Mouse (Mus musculus): ENCODE results near the gene Sox5.
"Not testable (repeated sequence)": the region's sequence is repeated elsewhere in the genome, so short reads cannot be mapped to it uniquely, and the experiment has no call there.

Gene Sox5

GRCm38 (mm10) chr6:144203970-144204369, 577.8 kb downstream of the Sox5 start:
- in situ Hi-C loops (cut with MboI; ENCODE audit: low pct_unique_long_range_greater_than_20kb in 1 of 2, low sequenced_read_pairs in 2 of 2, unreplicated experiment in 1 of 2) = no loop called here

DNA sequence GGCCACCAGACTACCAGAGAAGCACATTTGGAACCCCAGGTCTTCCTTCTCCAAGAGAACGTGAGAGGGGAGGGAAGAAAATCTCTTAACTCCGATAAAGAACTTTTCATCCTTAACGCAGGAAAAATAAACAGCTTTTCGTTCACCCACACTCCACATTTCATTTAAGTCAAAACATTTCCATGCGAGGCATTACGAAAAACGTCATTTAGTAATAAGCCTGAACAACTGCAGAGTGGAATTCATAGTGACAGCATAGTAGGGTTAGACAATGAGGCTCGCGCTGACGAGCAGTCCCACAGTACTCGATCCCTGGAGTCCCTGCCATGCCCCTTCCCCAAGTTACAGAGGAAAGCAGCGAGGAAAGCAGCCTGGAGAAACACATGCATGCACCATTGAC, 578.8 kb downstream of the Sox5 start:
- in situ Hi-C loops (cut with MboI; ENCODE audit: low pct_unique_long_range_greater_than_20kb in 1 of 2, low sequenced_read_pairs in 2 of 2, unreplicated experiment in 1 of 2) = no loop called here

DNA sequence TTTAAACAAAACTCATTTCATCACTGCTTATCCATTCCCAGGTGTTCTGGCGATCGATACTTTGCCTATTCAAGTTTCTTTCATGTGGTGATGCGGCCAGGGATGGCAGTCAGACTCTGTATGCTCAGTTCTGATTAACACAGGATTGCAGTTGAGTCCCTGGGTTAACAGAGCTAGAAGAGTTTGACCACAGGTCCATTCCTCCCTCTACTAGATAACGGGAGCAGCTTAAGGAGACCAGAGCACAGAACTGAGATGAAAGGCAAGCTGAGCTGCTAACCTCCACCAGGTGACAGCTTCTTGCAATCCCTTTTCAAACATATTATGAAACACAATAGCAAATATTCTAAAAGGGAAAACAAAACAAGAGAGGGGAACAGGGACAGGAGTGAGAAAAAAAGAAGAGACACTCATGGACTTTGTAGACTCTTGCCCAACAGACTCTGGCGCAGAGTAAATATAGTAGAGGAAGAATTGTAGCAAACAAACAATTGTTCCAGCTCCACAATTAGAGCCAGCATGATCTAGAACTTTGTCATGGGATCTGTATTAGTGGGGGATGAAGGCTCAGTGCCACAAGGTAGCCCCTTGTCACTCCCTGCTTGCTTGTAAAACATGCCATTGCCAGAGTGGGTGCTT, 580.3 kb downstream of the Sox5 start:
- in situ Hi-C loops (cut with MboI; ENCODE audit: low pct_unique_long_range_greater_than_20kb in 1 of 2, low sequenced_read_pairs in 2 of 2, unreplicated experiment in 1 of 2) = no loop called here

GRCm38 (mm10) chr6:144197209-144198119, 584.3 kb downstream of the Sox5 start:
- in situ Hi-C loops (cut with MboI; ENCODE audit: low pct_unique_long_range_greater_than_20kb in 1 of 2, low sequenced_read_pairs in 2 of 2, unreplicated experiment in 1 of 2) = no loop called here

- in situ Hi-C loops (cut with MboI; ENCODE audit: low pct_unique_long_range_greater_than_20kb in 1 of 2, low sequenced_read_pairs in 2 of 2, unreplicated experiment in 1 of 2) = no loop called here
Measured at GRCm38 (mm10) chr6:144195934-144196333, 585.8 kb downstream of the Sox5 start.

- in situ Hi-C loops (cut with MboI; ENCODE audit: low pct_unique_long_range_greater_than_20kb in 1 of 2, low sequenced_read_pairs in 2 of 2, unreplicated experiment in 1 of 2) = no loop called here
Measured at GRCm38 (mm10) chr6:144183087-144183486, 598.7 kb downstream of the Sox5 start.

GRCm38 (mm10) chr6:144182429-144182828, 599.3 kb downstream of the Sox5 start:
- in situ Hi-C loops (cut with MboI; ENCODE audit: low pct_unique_long_range_greater_than_20kb in 1 of 2, low sequenced_read_pairs in 2 of 2, unreplicated experiment in 1 of 2) = not testable (repeated sequence)

GRCm38 (mm10) chr6:144181083-144181866, 600.5 kb downstream of the Sox5 start:
- in situ Hi-C loops (cut with MboI; ENCODE audit: low pct_unique_long_range_greater_than_20kb in 1 of 2, low sequenced_read_pairs in 2 of 2, unreplicated experiment in 1 of 2) = no loop called here

DNA sequence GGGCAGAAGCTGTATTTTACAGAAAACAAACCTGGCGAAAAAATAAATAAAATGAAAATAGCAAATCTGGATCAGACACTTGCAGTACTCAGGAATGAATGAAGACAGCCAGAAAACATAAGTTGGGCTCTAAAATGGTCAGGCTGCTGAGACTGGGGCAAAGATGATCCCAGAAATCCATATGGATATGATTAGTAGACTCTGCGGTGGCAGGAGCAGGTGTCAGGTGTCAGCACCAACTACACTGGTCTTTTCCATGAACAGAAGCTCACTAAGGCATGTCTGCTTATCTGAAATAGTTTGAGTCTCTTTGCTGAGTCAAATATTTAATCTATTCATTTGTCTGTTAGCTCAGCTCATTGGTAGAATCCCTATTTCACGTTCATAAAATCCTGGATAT, 602.7 kb downstream of the Sox5 start:
- in situ Hi-C loops (cut with MboI; ENCODE audit: low pct_unique_long_range_greater_than_20kb in 1 of 2, low sequenced_read_pairs in 2 of 2, unreplicated experiment in 1 of 2) = no loop called here

- in situ Hi-C loops (cut with MboI; ENCODE audit: low pct_unique_long_range_greater_than_20kb in 1 of 2, low sequenced_read_pairs in 2 of 2, unreplicated experiment in 1 of 2) = no loop called here
Measured at GRCm38 (mm10) chr6:144176674-144177073, 605.1 kb downstream of the Sox5 start.

GRCm38 (mm10) chr6:144175590-144175989, 606.2 kb downstream of the Sox5 start:
- in situ Hi-C loops (cut with MboI; ENCODE audit: low pct_unique_long_range_greater_than_20kb in 1 of 2, low sequenced_read_pairs in 2 of 2, unreplicated experiment in 1 of 2) = no loop called here

DNA sequence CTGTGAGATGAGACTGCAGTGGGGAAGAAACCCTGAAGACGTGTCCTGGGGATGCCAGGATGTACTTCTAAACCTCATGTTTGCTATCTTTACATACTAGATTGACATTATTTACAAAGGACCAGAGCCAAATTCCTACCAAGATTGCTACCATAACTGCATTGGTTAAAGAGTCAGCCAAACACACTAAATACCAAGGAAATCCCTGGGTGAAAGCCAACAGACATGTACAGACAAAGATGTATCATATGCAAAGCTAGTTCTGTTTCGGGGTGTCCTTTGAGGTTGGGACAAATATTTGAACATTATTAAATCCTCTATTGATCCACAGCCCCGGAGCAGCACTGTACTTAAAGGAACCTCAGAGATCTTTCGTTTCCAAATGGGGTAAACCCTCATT, 611.2 kb downstream of the Sox5 start:
- in situ Hi-C loops (cut with MboI; ENCODE audit: low pct_unique_long_range_greater_than_20kb in 1 of 2, low sequenced_read_pairs in 2 of 2, unreplicated experiment in 1 of 2) = no loop called here

GRCm38 (mm10) chr6:144169791-144170190, 612.0 kb downstream of the Sox5 start:
- in situ Hi-C loops (cut with MboI; ENCODE audit: low pct_unique_long_range_greater_than_20kb in 1 of 2, low sequenced_read_pairs in 2 of 2, unreplicated experiment in 1 of 2) = no loop called here

DNA sequence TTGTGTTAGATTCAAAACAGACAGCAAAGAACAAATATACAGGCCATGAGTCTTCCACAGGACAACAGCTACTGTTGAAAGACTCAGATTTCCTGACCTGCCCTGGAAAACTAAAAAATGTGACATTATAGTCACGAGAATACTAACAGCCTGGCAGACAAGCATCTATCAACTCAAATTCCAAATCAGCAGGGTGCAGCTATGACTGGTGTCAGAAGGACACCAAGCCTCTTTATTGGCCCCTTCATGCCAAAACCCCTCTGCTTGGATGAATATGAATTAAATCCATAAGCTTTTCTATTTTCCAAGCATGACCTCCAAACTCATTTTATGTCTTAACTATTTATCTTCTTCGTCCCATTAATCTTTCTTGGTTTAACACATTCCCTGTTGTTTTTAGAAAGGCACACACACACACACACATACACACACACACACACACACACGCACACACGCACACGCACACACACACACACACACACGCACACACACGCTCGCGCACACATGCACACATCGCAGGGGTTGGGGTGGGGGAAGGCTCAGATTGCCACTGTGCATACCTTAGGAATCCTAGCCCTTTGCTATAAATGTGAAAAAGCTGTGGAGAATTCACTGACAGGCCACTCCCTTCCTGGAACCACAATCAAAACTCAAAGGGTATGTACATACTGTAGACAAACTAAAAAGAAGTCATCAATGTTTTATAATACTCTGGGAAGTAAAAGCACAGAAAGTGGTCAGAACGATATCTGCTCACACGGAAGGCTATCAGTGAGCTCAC, 612.9 kb downstream of the Sox5 start:
- in situ Hi-C loops (cut with MboI; ENCODE audit: low pct_unique_long_range_greater_than_20kb in 1 of 2, low sequenced_read_pairs in 2 of 2, unreplicated experiment in 1 of 2) = no loop called here

DNA sequence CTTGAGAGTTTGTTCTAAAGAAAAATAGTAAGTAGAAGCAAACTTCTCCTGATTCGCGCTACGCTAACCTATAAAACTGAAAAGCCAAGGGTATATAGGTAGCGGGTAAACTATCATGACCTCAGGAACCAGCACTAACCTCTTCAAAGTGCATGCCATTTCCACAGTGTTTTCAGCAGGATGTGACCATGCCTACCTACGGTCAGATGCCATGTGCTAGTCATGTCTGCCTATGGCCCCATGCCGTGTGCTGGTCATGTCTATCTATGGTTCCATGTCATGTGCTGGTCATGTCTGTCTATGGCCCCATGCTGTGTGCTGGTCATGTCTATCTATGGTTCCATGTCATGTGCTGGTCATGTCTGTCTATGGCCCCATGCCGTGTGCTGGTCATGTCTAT, 614.7 kb downstream of the Sox5 start:
- in situ Hi-C loops (cut with MboI; ENCODE audit: low pct_unique_long_range_greater_than_20kb in 1 of 2, low sequenced_read_pairs in 2 of 2, unreplicated experiment in 1 of 2) = no loop called here

- in situ Hi-C loops (cut with MboI; ENCODE audit: low pct_unique_long_range_greater_than_20kb in 1 of 2, low sequenced_read_pairs in 2 of 2, unreplicated experiment in 1 of 2) = no loop called here
Measured at GRCm38 (mm10) chr6:144166651-144167050, 615.1 kb downstream of the Sox5 start.

- in situ Hi-C loops (cut with MboI; ENCODE audit: low pct_unique_long_range_greater_than_20kb in 1 of 2, low sequenced_read_pairs in 2 of 2, unreplicated experiment in 1 of 2) = no loop called here
Measured at GRCm38 (mm10) chr6:144166104-144166503, 615.7 kb downstream of the Sox5 start.

GRCm38 (mm10) chr6:144163501-144163900, 618.3 kb downstream of the Sox5 start:
- in situ Hi-C loops (cut with MboI; ENCODE audit: low pct_unique_long_range_greater_than_20kb in 1 of 2, low sequenced_read_pairs in 2 of 2, unreplicated experiment in 1 of 2) = no loop called here
